20 mouse cellular contexts compared by ENCODE assay signal in the genomic region with DNA sequence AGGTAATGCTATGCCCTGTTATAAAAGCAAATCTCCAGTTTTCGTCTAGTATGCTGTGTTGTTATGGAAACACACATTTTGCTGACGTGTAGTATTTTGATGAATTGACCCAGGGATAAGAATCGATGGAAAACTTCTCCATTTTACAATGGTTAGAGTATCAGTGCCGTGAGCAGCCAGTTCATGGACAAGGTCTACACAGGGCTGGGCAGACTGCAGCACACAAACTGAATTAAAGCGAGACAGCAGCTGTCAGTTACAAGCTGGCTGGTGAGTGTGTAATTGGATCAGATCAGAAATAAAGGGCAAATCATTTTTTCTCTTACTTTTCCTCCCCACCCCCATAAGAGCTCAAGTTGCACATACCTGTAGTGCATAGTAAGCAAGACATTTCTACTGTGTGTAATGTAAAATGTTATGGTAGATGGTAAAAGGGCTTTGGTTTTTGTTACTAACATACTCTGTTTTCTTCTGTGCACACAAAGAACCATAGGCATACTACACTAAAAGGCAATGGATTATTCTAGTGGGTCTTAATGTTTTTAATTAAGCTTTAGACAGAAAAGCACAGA.
DNase-seq lines count a peak whose midpoint lies in the region; ATAC-seq lines count a peak whose summit lies in the region.
"Had no signal": no experiment of that assay in that cellular context is flagged by ENCODE, and none has a peak within 500 bp of the region (broad histone marks: within the 10 kb centered on the region; RNA-seq: fewer than 3 reads in every experiment).

No protein-coding gene starts in this region.

- peaks cover 9% of the 10 kb centered on the region; the same call in 1 of the 2 replicates for H3K4me1 ChIP-seq in forebrain, embryonic 13.5 days
- H3K4me1 ChIP-seq in forebrain, embryonic 10.5 days, result peaks cover 7% of the 10 kb centered on the region
- 0 out of 2 replicates have a peak, but pooled peaks cover 8% of the 10 kb centered on the region for H3K4me1 ChIP-seq in embryonic facial prominence, embryonic 14.5 days (ENCODE audit: control insufficient read depth, insufficient read depth, low read length)
- peaks cover 10% of the 10 kb centered on the region for H3K4me1 ChIP-seq in hindbrain, embryonic 15.5 days (replicated peaks)
- H3K4me1 ChIP-seq in midbrain, embryonic 16.5 days (ENCODE audit: control insufficient read depth, insufficient read depth, low read length), result peaks cover 13% of the 10 kb centered on the region
- peaks cover 4% of the 10 kb centered on the region; the same call in 1 of the 2 replicates for H3K4me1 ChIP-seq in liver, embryonic 11.5 days (replicated peaks; ENCODE audit: control insufficient read depth, insufficient read depth, low read length)

- H3K9ac ChIP-seq in forebrain, embryonic 13.5 days, result no peak overlapping the region
- H3K9ac ChIP-seq in embryonic facial prominence, embryonic 14.5 days (ENCODE audit: low read depth, low read length), result no peak overlapping the region
- H3K9ac ChIP-seq in hindbrain, embryonic 15.5 days, result no peak overlapping the region
- no peak overlapping the region for H3K9ac ChIP-seq in midbrain, embryonic 16.5 days (ENCODE audit: low read depth, low read length)
- H3K9ac ChIP-seq in liver, embryonic 11.5 days (ENCODE audit: low read depth, low read length), result no peak overlapping the region
- H3K9ac ChIP-seq: intestine, embryonic 15.5 days; limb, embryonic 15.5 days had no signal

- DNase-seq in forebrain, embryonic 10.5 days (ENCODE audit: extremely low spot score, low spot score), result no peak
- DNase-seq in embryonic facial prominence, embryonic 14.5 days (ENCODE audit: low spot score), result peak; percentile 50
- DNase-seq in liver, embryonic 11.5 days (ENCODE audit: low spot score), result no peak
- DNase-seq in thymus, postnatal 0 days (ENCODE audit: low spot score), result no peak
- DNase-seq in left cerebral cortex, postnatal 10 days (ENCODE audit: extremely low spot score in 1 of 2, low spot score in 2 of 2), result no peak
- DNase-seq: cerebellum, postnatal 25 days; gastrocnemius, postnatal 25 days; heart, postnatal 10 days; kidney, postnatal 14 days; layer of hippocampus, postnatal 36 days; lung, adult 18-20 months; lung, postnatal 4 days; right cerebral cortex, adult 18-20 months; spleen, adult 18-20 months; thymus, postnatal 25 days had no signal

- no peak overlapping the region for H3K27ac ChIP-seq in forebrain, embryonic 13.5 days
- H3K27ac ChIP-seq in forebrain, embryonic 10.5 days, result no peak overlapping the region
- no peak overlapping the region for H3K27ac ChIP-seq in embryonic facial prominence, embryonic 14.5 days (replicated peaks; ENCODE audit: low read depth, low read length)
- H3K27ac ChIP-seq in hindbrain, embryonic 15.5 days (replicated peaks), result peak overlapping the region; percentile 61
- H3K27ac ChIP-seq in midbrain, embryonic 16.5 days (ENCODE audit: low read length), result peak overlapping the region; percentile 66
- H3K27ac ChIP-seq in liver, embryonic 11.5 days (ENCODE audit: low read depth, low read length), result no peak overlapping the region
- H3K27ac ChIP-seq: intestine, embryonic 15.5 days; limb, embryonic 15.5 days had no signal

- H3K9me3 ChIP-seq in forebrain, embryonic 13.5 days (replicated peaks), result no peaks in the 10 kb centered on the region
- H3K9me3 ChIP-seq in forebrain, embryonic 10.5 days, result no peaks in the 10 kb centered on the region
- H3K9me3 ChIP-seq in embryonic facial prominence, embryonic 14.5 days (ENCODE audit: control insufficient read depth, low read length), result no peaks in the 10 kb centered on the region
- no peaks in the 10 kb centered on the region for H3K9me3 ChIP-seq in hindbrain, embryonic 15.5 days
- H3K9me3 ChIP-seq in midbrain, embryonic 16.5 days (replicated peaks; ENCODE audit: control insufficient read depth, low read length, poor library complexity, severe bottlenecking), result no peaks in the 10 kb centered on the region
- no peaks in the 10 kb centered on the region for H3K9me3 ChIP-seq in liver, embryonic 11.5 days (ENCODE audit: control insufficient read depth, low read length)
- H3K9me3 ChIP-seq: intestine, embryonic 15.5 days; limb, embryonic 15.5 days had no signal

- 57% methylated on average over 5 of the region's 5 CpGs for WGBS in forebrain, embryonic 13.5 days
- WGBS in forebrain, embryonic 10.5 days, result 83% methylated on average over 5 of the region's 5 CpGs
- 39% methylated on average over 5 of the region's 5 CpGs for WGBS in embryonic facial prominence, embryonic 14.5 days
- WGBS in hindbrain, embryonic 15.5 days, result 53% methylated on average over 5 of the region's 5 CpGs
- 21% methylated on average over 5 of the region's 5 CpGs for WGBS in midbrain, embryonic 16.5 days
- WGBS in liver, embryonic 11.5 days, result 85% methylated on average over 5 of the region's 5 CpGs

- no peaks in the 10 kb centered on the region for H3K27me3 ChIP-seq in forebrain, embryonic 13.5 days
- H3K27me3 ChIP-seq in forebrain, embryonic 10.5 days (ENCODE audit: poor library complexity, severe bottlenecking), result no peaks in the 10 kb centered on the region
- H3K27me3 ChIP-seq in embryonic facial prominence, embryonic 14.5 days (replicated peaks; ENCODE audit: control insufficient read depth, insufficient read depth, low read length), result no peaks in the 10 kb centered on the region
- H3K27me3 ChIP-seq in hindbrain, embryonic 15.5 days, result no peaks in the 10 kb centered on the region
- no peaks in the 10 kb centered on the region for H3K27me3 ChIP-seq in midbrain, embryonic 16.5 days (ENCODE audit: control insufficient read depth, insufficient read depth, low read depth, low read length)
- no peaks in the 10 kb centered on the region for H3K27me3 ChIP-seq in liver, embryonic 11.5 days (replicated peaks; ENCODE audit: control insufficient read depth, insufficient read depth, low read length)
- H3K27me3 ChIP-seq: intestine, embryonic 15.5 days; limb, embryonic 15.5 days had no signal

- peak; percentile 75 for ATAC-seq in forebrain, embryonic 13.5 days
- ATAC-seq in embryonic facial prominence, embryonic 14.5 days (ENCODE audit: low read depth), result peak; percentile 83
- ATAC-seq in hindbrain, embryonic 15.5 days (ENCODE audit: low FRiP score, low read depth), result peak; percentile 79; the same call in 1 of the 2 replicates
- peak; percentile 81 for ATAC-seq in midbrain, embryonic 16.5 days
- ATAC-seq in liver, embryonic 11.5 days (replicated peaks; ENCODE audit: low FRiP score), result no peak
- ATAC-seq: intestine, embryonic 15.5 days had no signal

- no peaks in the 10 kb centered on the region for H3K36me3 ChIP-seq in forebrain, embryonic 13.5 days (ENCODE audit: poor library complexity, severe bottlenecking)
- no peaks in the 10 kb centered on the region for H3K36me3 ChIP-seq in forebrain, embryonic 10.5 days (replicated peaks)
- no peaks in the 10 kb centered on the region for H3K36me3 ChIP-seq in embryonic facial prominence, embryonic 14.5 days (ENCODE audit: control insufficient read depth, insufficient read depth, low read length)
- H3K36me3 ChIP-seq in hindbrain, embryonic 15.5 days, result no peaks in the 10 kb centered on the region
- H3K36me3 ChIP-seq in midbrain, embryonic 16.5 days (ENCODE audit: control insufficient read depth, insufficient read depth, low read length), result no peaks in the 10 kb centered on the region
- no peaks in the 10 kb centered on the region for H3K36me3 ChIP-seq in liver, embryonic 11.5 days (ENCODE audit: control insufficient read depth, insufficient read depth, low read length)
- H3K36me3 ChIP-seq: intestine, embryonic 15.5 days; limb, embryonic 15.5 days had no signal

- no peak overlapping the region for H3K4me2 ChIP-seq in forebrain, embryonic 13.5 days
- no peak overlapping the region for H3K4me2 ChIP-seq in embryonic facial prominence, embryonic 14.5 days (ENCODE audit: low read depth, low read length)
- no peak overlapping the region for H3K4me2 ChIP-seq in hindbrain, embryonic 15.5 days
- no peak overlapping the region for H3K4me2 ChIP-seq in midbrain, embryonic 16.5 days (ENCODE audit: low read length)
- no peak overlapping the region for H3K4me2 ChIP-seq in liver, embryonic 11.5 days
- H3K4me2 ChIP-seq: intestine, embryonic 15.5 days; limb, embryonic 15.5 days had no signal

- intact Hi-C loops in left cerebral cortex, postnatal 10 days (cut with DNase I), result no loop called here

- H3K4me3 ChIP-seq in forebrain, embryonic 13.5 days, result no peak overlapping the region
- H3K4me3 ChIP-seq in forebrain, embryonic 10.5 days, result no peak overlapping the region
- no peak overlapping the region for H3K4me3 ChIP-seq in embryonic facial prominence, embryonic 14.5 days (ENCODE audit: low read depth, low read length)
- H3K4me3 ChIP-seq in hindbrain, embryonic 15.5 days, result no peak overlapping the region
- H3K4me3 ChIP-seq in midbrain, embryonic 16.5 days (ENCODE audit: low read depth, low read length), result no peak overlapping the region
- H3K4me3 ChIP-seq in liver, embryonic 11.5 days (ENCODE audit: low read depth, low read length), result no peak overlapping the region
- H3K4me3 ChIP-seq: intestine, embryonic 15.5 days; limb, embryonic 15.5 days had no signal

Comparison
In these comparisons a context has a peak if more than half of its experiments do, and no peak if none do; other contexts are left out.
1. H3K27ac ChIP-seq: peak in hindbrain, embryonic 15.5 days (single experiment) and midbrain, embryonic 16.5 days (single experiment); none in forebrain, embryonic 13.5 days (single experiment), forebrain, embryonic 10.5 days (single experiment), embryonic facial prominence, embryonic 14.5 days (single experiment) and liver, embryonic 11.5 days (single experiment).